Mouse (Mus musculus) heart, postnatal 4 days (tissue): ENCODE results near the gene Hsd17b14. TPM values are rescaled to one million over a fixed set of nuclear protein-coding genes. Genes with fewer than 3 reads are reported as not detected.

Experiments
- DNase-seq: peaks from one replicate; pipeline ENCODE4 v3.0.0; 2021
- total RNA-seq, 2 experiments: library from RNA; stranded (reverse); gene quantifications; 2 replicates each; pipeline ENCODE4 v1.2.3; 2021

The Hsd17b14 gene
- total RNA-seq, 2 experiments from 2014 or later = 0.20 TPM; not detected in 1

GRCm38 (mm10) chr7:45567112-45567779 lies 12.6 kb downstream of the Hsd17b14 start:
- no peak for DNase-seq

GRCm38 (mm10) chr7:45567780-45568516 lies 13.3 kb downstream of the Hsd17b14 start:
- peak; percentile 90 for DNase-seq

DNA sequence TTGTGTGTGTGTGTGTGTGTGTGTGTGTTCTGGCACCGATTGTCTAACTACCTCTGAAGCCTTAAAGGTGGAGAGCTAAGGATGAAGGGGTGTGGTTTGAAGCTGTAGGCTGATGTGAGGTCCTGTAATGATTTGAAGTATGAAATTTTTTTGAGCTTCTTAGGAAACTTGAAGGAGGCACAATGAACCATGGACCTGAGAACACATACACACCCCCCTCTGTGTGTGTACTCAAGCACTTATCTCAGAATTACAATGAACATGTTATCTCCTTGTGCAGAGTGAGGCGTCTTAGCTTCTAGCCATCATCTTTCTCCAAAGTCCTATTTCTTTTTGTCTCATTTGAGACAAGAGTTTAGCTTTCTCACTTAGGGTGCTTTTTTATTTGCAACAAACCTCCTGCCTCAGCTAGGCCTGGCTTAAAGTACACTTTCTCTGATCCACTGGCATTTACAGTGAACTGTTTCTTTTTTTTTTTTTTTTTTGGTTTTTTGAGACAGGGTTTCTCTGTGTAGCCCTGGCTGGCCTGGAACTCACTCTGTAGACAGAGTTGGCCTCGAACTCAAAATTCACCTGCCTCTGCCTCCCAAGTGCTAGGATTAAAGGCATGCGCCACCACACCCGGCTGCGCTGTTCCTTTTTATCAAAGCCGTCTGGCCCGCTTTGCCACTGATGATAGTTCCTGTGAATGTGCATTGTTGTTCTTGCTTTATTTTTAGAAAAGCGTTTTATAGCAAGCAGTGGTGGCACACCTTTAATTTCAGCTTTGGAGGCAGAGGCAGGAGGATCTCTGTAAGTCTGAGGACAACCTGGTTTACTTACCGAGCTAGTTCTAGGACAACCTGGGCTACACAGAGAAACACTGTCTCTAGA lies 14.1 kb downstream of the Hsd17b14 start:
- no peak for DNase-seq

GRCm38 (mm10) chr7:45570103-45570741 lies 15.5 kb downstream of the Hsd17b14 start, which contains the start of gene Bcat2:
Gene Bcat2 (plus strand): TSS chr7:45570153.
- peak; percentile 75 for DNase-seq

- no peak for DNase-seq
Measured at GRCm38 (mm10) chr7:45571966-45572365, 17.3 kb downstream of the Hsd17b14 start.

GRCm38 (mm10) chr7:45573954-45574353 lies 19.3 kb downstream of the Hsd17b14 start:
- no peak for DNase-seq

- DNase-seq = no peak
Measured at GRCm38 (mm10) chr7:45574472-45575379, 20.0 kb downstream of the Hsd17b14 start.

DNA sequence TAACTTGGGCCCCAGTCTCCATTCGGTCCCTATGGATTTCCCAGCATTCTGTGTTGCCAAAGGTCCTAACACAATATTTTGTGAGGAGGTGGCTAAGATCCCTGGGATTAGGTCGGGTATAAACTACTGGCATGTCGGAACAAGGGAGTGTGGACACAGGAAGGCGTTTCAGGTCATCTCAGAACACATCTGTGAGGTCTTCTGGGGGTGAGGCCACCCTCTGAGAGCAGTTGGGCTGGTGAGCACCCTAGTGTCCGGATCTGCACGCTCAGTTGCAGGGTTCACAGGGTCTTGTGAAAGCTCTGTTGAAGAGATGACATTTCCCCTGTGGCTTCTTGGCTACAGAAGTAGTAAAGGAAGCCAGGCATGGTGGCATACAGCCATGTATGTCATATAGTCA lies 31.2 kb downstream of the Hsd17b14 start:
- DNase-seq = no peak

DNA sequence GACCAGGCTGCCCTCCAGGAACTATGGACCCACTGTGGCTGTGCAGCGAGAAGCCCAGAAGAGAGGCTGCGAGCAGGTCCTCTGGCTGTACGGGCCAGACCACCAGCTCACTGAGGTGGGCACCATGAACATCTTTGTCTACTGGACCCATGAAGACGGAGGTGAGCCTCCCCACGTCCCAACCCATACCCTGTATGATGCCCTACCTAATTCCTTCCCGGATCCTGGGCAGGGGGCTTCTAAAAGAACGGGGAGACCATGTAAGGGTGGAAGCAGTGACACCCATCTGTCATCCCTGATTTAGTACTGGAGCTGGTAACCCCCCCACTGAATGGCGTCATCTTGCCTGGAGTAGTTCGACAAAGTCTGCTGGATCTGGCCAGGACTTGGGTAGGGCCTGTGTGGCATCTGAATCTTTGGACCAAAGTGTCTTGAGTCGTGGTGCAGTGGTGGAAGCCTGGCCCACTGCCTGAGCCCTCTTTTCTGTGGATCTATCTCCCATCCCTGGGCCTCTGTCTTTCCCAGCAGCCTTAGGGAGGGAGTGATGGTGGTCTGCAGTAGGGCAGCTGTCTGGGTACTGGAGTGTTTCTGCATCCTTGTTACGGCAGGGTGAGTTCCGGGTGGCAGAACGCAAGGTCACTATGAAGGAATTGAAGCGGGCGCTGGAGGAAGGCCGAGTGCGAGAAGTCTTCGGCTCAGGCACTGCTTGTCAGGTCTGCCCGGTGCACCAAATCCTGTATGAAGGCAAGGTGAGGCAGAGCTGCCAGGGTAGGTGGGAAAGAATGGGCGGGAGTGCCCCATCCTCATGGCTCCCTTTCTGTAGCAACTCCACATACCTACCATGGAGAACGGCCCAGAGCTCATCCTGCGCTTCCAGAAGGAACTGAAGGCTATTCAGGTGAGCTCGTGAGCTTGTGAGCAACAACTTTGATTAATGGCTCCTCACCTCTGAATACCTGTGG lies 33.2 kb downstream of the Hsd17b14 start:
- DNase-seq = no peak

DNA sequence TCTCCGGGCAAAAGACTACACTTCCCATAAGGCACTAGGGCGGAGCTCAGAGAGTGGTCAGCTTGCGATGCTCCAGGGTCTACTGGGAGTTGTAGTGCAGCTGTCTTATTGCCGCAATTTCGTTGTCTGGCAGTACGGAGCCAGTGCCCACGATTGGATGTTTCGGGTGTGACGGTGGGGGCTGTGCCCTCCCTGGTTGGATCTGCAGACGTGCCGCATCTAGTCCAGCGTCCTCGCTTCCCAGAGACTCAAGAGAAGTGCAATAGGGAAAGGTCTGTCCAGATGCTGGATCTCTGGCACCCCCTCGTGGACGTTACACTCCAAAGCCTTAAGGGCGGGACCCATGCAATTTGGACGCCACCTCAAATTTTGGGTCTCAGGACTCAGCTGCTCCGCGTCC lies 34.5 kb downstream of the Hsd17b14 start:
- DNase-seq = peak; percentile 95

- no peak for DNase-seq
Measured at GRCm38 (mm10) chr7:45589898-45590297, 35.2 kb downstream of the Hsd17b14 start.

DNA sequence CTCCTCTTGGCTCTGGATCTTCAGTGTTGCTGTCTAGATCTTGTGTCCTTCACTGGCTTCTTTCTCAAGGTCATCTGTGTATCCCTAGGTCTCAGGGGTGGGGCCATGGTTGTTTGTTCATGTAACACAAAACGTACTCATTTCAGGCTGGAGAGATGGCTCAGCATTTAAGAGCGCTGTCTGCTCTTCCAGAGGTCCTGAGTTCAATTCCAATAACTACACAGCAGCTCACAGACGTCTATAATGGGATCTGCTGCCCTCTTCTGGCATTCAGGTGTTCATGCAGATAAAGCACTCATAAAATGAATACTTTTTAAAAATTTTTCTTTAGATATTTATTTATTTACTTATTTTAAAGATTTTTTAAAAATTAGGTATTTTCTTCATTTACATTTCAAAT lies 36.2 kb downstream of the Hsd17b14 start:
- DNase-seq = no peak

- DNase-seq = no peak
Measured at GRCm38 (mm10) chr7:45591880-45592279, 37.2 kb downstream of the Hsd17b14 start.

GRCm38 (mm10) chr7:45593118-45593815 lies 38.6 kb downstream of the Hsd17b14 start:
- peak; percentile 82 for DNase-seq

DNA sequence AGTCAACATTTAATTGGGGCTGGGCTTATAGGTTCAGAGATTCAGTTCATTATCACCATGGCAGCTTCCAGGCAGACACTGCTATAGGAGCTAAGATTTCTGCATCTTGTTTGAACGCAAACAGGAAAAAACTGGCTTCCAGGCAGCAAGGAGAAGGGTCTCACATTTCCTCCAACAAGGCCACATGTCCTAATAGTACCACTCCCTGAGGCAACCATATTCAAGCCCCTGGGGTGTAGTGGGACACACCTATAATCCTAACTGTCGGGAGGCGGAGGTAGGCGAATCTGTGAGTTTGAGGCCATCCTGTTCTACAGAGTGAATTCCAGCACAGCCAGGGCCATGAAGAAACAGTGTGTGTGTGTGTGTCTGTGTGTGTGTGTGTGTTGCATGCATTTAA lies 40.5 kb downstream of the Hsd17b14 start:
- no peak for DNase-seq

DNA sequence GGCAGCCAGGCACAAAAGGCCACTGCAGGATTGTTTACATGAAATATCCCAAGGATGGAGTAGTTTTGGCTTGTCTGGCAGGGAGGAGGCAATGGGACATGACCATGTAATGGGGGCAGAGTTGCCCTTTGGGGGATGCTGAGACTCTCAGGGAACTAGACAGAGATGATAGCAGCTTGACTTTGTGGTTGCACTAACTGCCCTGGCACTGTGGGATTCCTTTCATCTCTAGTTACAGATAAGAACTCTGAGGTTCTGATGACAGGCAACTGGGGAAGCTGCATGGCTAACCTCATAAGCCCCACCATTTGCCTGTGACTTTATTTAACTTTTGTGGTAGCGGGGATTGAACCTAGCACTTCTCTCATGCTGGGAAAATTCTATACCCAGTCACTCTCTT lies 41.4 kb downstream of the Hsd17b14 start:
- no peak for DNase-seq

- DNase-seq = no peak
Measured at GRCm38 (mm10) chr7:45597013-45597412, 42.3 kb downstream of the Hsd17b14 start.

- DNase-seq = no peak
Measured at GRCm38 (mm10) chr7:45597527-45597926, 42.8 kb downstream of the Hsd17b14 start.
